Mouse (Mus musculus) kidney, embryonic 14.5 days (tissue): ENCODE data around the gene Gm10972. TPM values are rescaled to one million over a fixed set of nuclear protein-coding genes. Genes with fewer than 3 reads are reported as not detected.
"Not testable (repeated sequence)": the region's sequence is repeated elsewhere in the genome, so short reads cannot be mapped to it uniquely, and the experiment has no call there.

Source experiments
- ATAC-seq: fragments of 200-750 bp; cut with Nextera tagmentation; 2 replicates; pipeline ENCODE4 v1.8.0; 2017; ENCODE audit warnings: moderate number of reproducible peaks, mild to moderate bottlenecking, moderate TSS enrichment, moderate library complexity; ENCODE audit not compliant: low FRiP score, low TSS enrichment
- H3K27ac ChIP-seq: fragments of 300-500 bp; sonication (generic); 2 replicates; pipeline ENCODE4 v1.5.1; 2014; ENCODE audit warnings: low read depth, mild to moderate bottlenecking, low read length, moderate library complexity, mixed read lengths
- H3K27me3 ChIP-seq: fragments of 300-500 bp; sonication (generic); 2 replicates; pipeline ENCODE4 v1.6.1; 2014; ENCODE audit warnings: mild to moderate bottlenecking, low read length; ENCODE audit not compliant: control insufficient read depth, insufficient read depth
- H3K36me3 ChIP-seq: fragments of 300-500 bp; sonication (generic); 2 replicates; pipeline ENCODE4 v1.6.1; 2014; ENCODE audit warnings: low read length, mixed read lengths; ENCODE audit not compliant: control insufficient read depth, insufficient read depth
- H3K4me1 ChIP-seq: fragments of 300-500 bp; sonication (generic); 2 replicates; pipeline ENCODE4 v1.6.1; 2014; ENCODE audit warnings: low read length, mixed read lengths; ENCODE audit not compliant: control insufficient read depth, insufficient read depth
- H3K4me2 ChIP-seq: fragments of 300-500 bp; sonication (generic); replicated peaks from 2 replicates; pipeline ENCODE4 v1.6.1; 2014; ENCODE audit warnings: low read depth, mild to moderate bottlenecking, low read length
- H3K4me3 ChIP-seq: fragments of 300-500 bp; sonication (generic); 2 replicates; pipeline ENCODE4 v1.5.1; 2014; ENCODE audit warnings: mild to moderate bottlenecking, low read length
- H3K9ac ChIP-seq: fragments of 300-500 bp; sonication (generic); 2 replicates; pipeline ENCODE4 v1.6.1; 2014; ENCODE audit warnings: low read depth, mild to moderate bottlenecking, low read length, moderate library complexity
- H3K9me3 ChIP-seq: fragments of 300-500 bp; sonication (generic); 2 replicates; pipeline ENCODE4 v1.6.1; 2016; ENCODE audit warnings: low read length; ENCODE audit not compliant: control insufficient read depth
- WGBS: fragments of 180-500 bp; shearing (Covaris S2); extraction: QIAGEN DNeasy Blood & Tissue Kit; methylation state at CpG from one replicate; pipeline ENCODE4 v1.1.7; 2014; 5-methylcytosine and 5-hydroxymethylcytosine counted together
- polyA plus RNA-seq: library from polyadenylated mRNA; unstranded; fragments of >200 nt; fragmentation: Nextera tagmentation; extraction: Ambion mirVana; gene quantifications from 2 replicates; pipeline ENCODE4 v1.2.1, GENCODE M21; 2014

The Gm10972 gene
- polyA plus RNA-seq, 1 experiment from 2014 or later = not detected

GRCm38 (mm10) chr3:94679351-94679841 is 36.5 kb downstream of the Gm10972 start:
- H3K9ac ChIP-seq = no peak overlapping the region
- 69% methylated on average over 8 of the region's 8 CpGs for WGBS
- no peaks in the 10 kb centered on the region for H3K9me3 ChIP-seq
- H3K4me1 ChIP-seq = no peaks in the 10 kb centered on the region
- no peaks in the 10 kb centered on the region for H3K27me3 ChIP-seq
- no peaks in the 10 kb centered on the region for H3K36me3 ChIP-seq
- H3K4me2 ChIP-seq = no peak overlapping the region
- no peak overlapping the region for H3K4me3 ChIP-seq
- no peak for ATAC-seq
- no peak overlapping the region for H3K27ac ChIP-seq

- H3K4me3 ChIP-seq, H3K36me3 ChIP-seq, H3K9ac ChIP-seq, H3K27ac ChIP-seq, H3K9me3 ChIP-seq, H3K27me3 ChIP-seq, ATAC-seq, H3K4me2 ChIP-seq, H3K4me1 ChIP-seq: not testable (repeated sequence)
- 91% methylated on average over 12 of the region's 12 CpGs for WGBS
These were observed 37.1 kb downstream of the Gm10972 start for GRCm38 (mm10) chr3:94680032-94680431.

GRCm38 (mm10) chr3:94680783-94681182 is 37.9 kb downstream of the Gm10972 start:
- Histone ChIP-seq H3K4me3 (no peak overlapping the region), H3K4me2 (no peak overlapping the region), H3K27ac (no peak overlapping the region), H3K9ac (no peak overlapping the region), H3K4me1 (no peaks in the 10 kb centered on the region), H3K27me3 (no peaks in the 10 kb centered on the region), H3K36me3 (no peaks in the 10 kb centered on the region), H3K9me3 (no peaks in the 10 kb centered on the region)
- 72% methylated on average over 16 of the region's 16 CpGs for WGBS
- ATAC-seq = no peak

GRCm38 (mm10) chr3:94683646-94684045 is 40.7 kb downstream of the Gm10972 start:
- no peaks in the 10 kb centered on the region for H3K4me1 ChIP-seq
- H3K27ac ChIP-seq = no peak overlapping the region
- WGBS = 74% methylated on average over 6 of the region's 6 CpGs
- H3K9ac ChIP-seq = no peak overlapping the region
- no peak for ATAC-seq
- H3K9me3 ChIP-seq = no peaks in the 10 kb centered on the region
- H3K36me3 ChIP-seq = no peaks in the 10 kb centered on the region
- no peak overlapping the region for H3K4me2 ChIP-seq
- H3K4me3 ChIP-seq = no peak overlapping the region
- H3K27me3 ChIP-seq = no peaks in the 10 kb centered on the region

- H3K9me3 ChIP-seq, H3K4me2 ChIP-seq, H3K27me3 ChIP-seq, H3K4me3 ChIP-seq, H3K9ac ChIP-seq, H3K27ac ChIP-seq, H3K36me3 ChIP-seq, ATAC-seq, H3K4me1 ChIP-seq: not testable (repeated sequence)
- 84% methylated on average over 8 of the region's 8 CpGs for WGBS
These were observed 43.3 kb downstream of the Gm10972 start for GRCm38 (mm10) chr3:94685989-94686772.

- ATAC-seq, H3K36me3 ChIP-seq, H3K4me2 ChIP-seq, H3K27ac ChIP-seq, H3K27me3 ChIP-seq, H3K4me3 ChIP-seq, H3K9me3 ChIP-seq, H3K9ac ChIP-seq: not testable (repeated sequence)
- peaks cover 11% of the 10 kb centered on the region; the same call in 1 of the 2 replicates for H3K4me1 ChIP-seq
- 89% methylated on average over 2 of the region's 3 CpGs for WGBS
These were observed 45.8 kb downstream of the Gm10972 start for GRCm38 (mm10) chr3:94688698-94689097.

DNA sequence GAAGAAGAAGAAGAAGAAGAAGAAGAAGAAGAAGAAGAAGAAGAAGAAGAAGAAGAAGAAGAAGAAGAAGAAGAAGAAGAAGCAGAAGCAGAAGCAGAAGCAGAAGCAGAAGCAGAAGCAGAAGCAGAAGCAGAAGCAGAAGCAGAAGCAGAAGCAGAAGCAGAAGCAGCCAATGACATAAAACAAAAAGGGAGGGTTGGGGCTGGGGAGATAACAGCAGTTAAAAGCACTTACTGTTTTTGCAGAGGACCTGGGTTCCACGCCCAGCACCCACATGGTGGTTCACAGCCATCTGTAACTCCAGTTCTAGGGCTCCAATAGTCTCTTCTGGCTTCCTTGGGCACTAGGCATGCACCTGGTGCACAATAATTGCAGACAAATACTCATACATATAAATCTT is 46.3 kb downstream of the Gm10972 start:
- not testable (repeated sequence) for H3K36me3 ChIP-seq, H3K9me3 ChIP-seq, H3K27ac ChIP-seq, H3K4me3 ChIP-seq, H3K9ac ChIP-seq, H3K27me3 ChIP-seq, H3K4me2 ChIP-seq, ATAC-seq
- WGBS = 89% methylated on average over 1 of the region's 1 CpGs
- peaks cover 12% of the 10 kb centered on the region; the same call in 1 of the 2 replicates for H3K4me1 ChIP-seq

DNA sequence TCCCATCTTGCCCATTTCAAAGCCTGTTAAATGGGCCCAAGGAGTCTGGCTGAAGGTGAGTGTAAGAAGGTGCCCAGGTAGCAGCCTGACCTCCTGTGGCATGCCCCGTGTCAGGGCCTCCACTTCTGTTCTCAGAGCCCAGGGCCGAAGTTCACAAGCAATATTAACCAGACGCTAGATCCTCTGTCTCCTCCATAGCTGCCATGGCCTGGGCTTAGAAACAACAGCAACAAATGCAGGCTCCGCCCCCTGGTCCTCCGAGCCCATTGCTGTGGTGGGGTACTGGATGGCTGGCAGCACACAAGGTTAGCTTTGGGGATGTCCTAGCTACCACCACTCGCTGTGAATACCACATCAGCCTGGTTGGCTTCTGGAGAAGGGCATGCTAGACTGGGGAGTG is 47.2 kb downstream of the Gm10972 start:
- H3K4me2 ChIP-seq, H3K27ac ChIP-seq, ATAC-seq, H3K36me3 ChIP-seq, H3K4me3 ChIP-seq, H3K9me3 ChIP-seq, H3K9ac ChIP-seq, H3K27me3 ChIP-seq: not testable (repeated sequence)
- 58% methylated on average over 6 of the region's 6 CpGs for WGBS
- H3K4me1 ChIP-seq = peaks cover 12% of the 10 kb centered on the region; the same call in 1 of the 2 replicates

DNA sequence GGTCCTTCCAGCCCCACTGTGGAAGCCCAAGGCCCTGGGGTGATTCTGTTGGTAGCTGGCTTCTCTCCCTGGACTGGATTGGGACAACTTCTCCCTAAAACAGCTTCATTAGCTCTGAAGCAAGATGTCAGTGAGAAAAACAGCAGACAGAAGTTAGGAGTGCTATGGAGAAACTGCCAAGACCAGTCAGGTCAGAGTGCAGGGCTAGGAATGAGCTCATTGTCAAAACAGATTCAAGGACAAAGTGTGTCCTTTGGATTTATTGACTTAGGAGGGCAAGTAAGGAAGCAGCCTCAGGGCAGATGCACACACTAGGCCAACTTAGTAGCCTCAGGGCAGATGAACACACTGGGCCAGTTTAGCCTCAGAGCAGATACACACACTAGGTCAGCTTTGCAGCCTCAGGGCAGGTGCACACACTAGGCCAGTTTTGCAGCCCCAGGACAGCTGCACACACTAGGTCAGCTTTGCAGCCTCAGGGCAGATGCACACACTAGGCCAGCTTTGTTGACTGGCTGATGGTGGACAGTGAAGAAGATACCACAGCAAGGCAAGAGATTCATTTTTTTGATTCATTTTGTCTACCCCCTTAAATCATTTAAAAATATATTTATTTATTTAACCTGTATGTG is 47.8 kb downstream of the Gm10972 start:
- Histone ChIP-seq H3K36me3 (no peaks in the 10 kb centered on the region), H3K4me2 (no peak overlapping the region), H3K27ac (no peak overlapping the region), H3K9me3 (no peaks in the 10 kb centered on the region), H3K9ac (no peak overlapping the region), H3K27me3 (no peaks in the 10 kb centered on the region), H3K4me3 (no peak overlapping the region), H3K4me1 (peaks cover 12% of the 10 kb centered on the region; the same call in 1 of the 2 replicates)
- ATAC-seq = no peak
